Mouse (Mus musculus) natural killer cell, adult 2 months (primary cell): Measurements from ENCODE around the gene Rnf185.

Source experiments
- DNase-seq, 2 experiments: peaks; one replicate each; pipeline ENCODE4 v3.0.0; 2022; ENCODE audit warnings: low spot score in 2 of 2

Rnf185 gene

DNA sequence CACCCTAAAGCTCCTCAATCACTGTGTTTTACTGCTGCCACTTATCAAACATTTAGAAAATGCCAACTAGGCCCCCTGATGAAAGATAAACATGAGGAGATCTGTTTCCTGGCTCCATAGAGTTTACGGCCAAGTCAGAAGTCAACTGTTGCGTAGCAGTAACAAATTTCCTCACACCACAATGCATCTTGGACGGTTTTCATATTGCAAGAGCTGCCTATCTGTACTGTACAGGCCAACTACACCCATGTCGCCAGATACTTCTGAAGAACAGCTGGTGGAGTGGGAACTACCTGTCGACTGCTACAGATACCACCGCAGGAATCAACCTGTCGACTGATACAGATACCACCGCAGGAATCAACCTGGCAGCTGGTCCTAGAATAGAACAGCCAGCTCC is 7.3 kb downstream of the Rnf185 start:
- DNase-seq: no peak

DNA sequence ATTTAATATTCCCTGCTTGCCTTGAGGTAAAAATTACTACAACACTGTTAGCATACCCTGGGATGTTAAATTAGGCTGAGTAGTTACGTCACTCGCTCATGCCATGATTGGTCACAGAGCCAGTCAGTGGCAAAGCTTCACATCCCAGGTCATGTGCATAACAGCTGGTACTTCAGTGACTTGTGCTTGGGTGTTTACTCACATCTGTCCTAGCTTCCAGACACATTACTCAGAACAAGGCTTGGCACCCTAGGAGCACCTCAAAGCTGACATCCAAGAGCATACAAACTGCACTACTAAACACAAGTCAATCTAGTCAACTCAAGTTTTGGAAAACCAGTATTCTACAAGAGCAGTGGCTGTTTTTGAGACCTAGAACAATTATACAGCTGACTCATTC is 9.1 kb downstream of the Rnf185 start:
- no peak for DNase-seq

DNA sequence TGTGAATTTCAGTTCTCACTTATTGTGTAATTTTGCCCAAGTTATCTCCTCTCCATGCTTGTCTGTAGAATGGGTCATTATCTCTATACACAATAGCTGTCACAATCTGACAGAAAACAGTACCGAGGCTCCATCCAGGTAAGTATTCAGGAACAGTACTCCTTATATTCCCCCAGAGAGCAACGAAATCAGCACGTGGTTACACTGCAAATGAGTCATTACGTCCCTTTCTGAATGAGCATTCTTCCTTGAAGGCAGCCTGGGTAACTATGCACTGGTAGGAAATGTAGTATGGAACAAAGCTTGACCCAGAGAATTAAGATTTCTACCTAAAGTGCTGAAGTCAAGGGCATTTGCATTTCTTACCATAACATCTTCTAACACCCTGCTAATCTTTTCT is 9.5 kb downstream of the Rnf185 start:
- no peak for DNase-seq

DNA sequence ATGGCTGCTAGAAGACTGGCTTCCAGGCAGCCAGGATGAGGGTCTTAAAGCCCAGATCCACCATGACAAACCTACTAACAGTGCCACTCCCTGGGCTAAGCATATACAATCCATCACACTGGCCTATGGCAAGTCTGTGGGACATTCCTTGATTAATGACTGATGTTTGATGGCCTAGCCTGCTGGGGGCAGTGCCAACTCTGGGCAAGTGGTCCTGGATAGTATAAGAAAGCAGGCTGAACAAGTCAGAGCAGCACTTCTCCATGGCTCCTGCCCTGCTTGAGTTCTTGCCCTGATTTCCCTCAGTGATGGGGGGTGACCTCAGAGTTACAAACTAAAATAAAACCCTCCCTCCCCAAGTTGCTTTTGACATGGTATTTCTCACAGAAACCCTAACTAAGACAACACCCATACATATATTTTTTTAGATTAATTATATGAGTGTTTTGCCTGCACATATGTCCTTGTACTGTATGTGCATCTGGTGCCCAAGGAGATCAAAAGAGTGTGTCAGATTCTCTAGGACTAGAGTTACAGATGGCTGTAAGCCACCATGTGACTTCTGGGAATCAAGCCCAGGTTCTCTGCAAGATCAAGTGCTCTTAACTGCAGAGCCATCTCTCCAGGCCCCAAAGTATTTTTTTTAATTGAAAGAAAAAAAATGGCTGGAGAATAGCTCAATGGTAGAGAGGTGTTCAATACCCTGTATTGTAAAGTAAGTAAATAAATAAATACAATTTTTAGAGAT is 10.3 kb downstream of the Rnf185 start:
- DNase-seq: no peak

DNA sequence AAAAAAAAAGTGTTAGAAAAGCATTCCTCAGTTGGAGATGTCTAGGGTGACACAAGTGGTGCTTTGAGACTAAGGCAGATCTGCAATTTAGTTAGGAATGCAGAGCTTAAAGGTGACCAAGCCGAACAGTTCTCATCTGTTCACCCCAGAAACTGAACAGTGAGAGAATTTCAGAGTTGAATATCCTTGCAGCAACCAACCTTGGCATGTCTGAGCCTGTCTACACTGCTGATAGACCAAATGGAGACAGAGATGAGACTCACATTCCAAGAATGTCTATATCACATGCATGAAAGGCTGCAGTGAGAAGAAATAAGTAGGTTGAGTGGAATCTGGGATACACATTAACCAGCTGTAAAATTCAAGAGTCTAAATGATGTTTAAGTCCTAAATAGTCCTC is 14.5 kb downstream of the Rnf185 start:
- DNase-seq: no peak

DNA sequence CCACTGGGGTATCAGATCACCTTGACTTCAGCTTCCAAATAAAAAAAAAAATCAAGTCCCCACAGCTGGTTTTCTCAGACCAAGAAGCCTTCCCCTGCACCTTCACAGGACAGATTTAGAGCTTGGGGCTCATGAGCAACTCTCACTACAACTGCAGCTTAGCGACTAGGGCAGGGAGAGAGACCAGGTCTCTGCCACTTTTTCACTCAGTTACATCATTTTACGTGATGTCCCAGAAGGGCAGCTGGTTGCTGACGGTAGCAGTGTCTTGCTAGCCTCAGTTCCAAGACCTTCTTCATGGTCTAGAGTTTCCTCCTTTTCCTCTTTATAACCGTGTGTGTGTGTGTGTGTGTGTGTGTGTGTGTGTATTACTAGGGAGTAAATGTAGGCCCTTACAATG is 18.4 kb downstream of the Rnf185 start:
- DNase-seq: no peak

DNA sequence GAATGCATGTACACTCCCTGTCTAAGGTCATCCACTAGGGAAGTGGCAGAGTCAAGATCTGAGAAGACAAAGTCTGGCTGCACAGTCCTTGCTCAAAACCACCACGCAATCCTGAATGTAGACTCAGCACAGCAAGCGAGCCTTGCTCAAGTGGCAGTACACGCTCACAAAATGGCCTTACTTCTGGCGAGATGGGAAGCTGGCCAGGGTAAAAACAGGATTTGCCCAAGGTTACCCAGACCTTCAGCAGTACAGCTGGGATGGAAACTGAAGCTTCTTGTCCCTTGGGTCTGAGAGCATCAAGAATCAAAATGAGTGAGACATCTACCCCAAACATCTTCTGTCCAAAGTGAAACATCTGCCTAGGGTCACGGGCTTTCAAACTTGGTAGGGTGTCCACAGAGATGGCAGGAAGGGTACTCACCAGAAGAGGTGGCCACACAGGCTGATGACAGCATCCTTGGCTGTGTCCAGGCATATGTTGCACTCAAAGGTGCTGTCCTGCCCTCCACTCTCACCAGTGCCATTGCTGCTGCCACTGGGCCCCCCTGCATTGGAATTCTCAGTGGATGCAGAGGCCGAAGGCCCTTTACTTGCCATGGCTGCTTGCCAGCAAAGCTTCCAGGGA is 20.1 kb downstream of the Rnf185 start:
- DNase-seq: no peak

DNA sequence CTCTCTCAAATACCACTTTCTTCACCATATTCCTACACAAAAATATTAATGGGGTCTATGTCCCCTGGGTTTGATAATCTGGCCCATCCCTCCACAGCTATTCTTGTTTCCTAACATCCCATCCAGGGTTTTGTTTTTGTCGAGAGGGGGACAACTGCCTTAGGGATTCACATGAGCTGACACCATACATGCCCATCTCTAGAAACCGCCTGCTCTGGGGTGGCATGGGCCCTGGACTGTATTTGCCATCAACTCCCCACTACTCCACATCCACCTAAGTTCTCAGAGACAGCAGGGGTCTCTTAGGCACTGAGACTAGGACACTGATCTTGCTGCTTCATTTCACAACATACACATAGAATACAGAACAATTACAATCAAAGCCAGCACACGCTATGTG is 20.6 kb downstream of the Rnf185 start:
- DNase-seq: no peak

DNA sequence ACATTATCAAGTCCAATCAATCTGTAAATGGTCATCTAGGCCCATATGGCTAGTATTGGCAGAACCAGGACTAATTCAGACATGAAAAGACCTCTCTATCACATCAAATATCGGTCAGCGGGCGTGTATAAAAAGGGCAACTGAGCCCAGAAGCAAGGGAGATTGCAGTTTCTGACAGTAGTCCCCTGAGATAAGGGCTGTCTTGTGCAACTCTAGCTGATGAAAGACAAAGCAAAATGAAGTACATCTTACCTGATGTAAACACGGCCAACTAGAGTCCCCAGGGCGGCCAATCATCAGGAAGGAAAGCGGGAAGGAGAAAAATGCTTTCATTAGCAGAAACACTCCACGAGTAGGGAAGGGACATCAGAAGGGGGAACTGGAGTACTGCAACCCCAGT is 23.5 kb downstream of the Rnf185 start:
- DNase-seq: no peak

DNA sequence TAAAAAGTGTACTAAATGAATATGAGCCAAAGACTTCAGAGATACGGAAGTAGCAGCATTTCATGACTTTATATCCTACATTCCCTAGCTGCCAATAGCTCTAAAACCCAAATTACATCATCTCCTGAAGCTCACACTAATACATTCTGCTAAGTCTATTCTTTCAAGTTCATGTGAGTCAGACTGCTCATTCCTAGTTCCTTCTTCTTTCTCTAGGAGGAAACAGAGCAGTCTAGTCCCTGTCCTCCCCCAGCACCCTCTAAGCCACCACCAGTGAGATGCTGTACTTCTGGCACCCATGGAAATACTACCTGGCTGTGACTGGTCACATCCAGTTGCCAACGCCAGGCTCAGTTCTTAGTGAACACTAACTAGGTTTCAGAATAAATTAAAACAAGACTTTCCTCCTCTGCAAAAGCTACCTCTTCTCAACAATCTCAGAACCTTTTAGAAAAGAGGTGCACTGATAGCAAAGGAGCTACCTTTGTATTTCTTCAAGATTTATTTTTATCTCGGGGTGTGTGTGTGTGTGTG is 24.4 kb downstream of the Rnf185 start:
- DNase-seq: no peak

DNA sequence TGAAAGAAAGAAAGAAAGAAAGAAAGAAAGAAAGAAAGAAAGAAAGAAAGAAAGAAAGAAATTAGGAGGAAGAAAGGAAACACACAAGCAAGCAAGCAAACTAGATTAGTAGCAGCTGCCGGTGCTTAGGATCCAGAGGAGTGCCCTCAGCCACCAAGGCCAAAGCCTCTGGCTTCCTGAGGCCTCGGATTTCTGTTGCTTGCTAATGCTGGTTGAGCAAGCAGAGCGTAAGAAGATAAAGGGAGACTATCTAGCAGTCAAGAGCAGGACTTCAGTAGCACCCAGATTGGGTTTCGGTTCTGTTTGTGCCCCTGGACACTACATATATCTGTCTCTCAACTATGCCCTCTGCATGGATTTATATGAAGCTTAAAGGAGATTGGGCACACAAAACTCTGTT is 29.9 kb downstream of the Rnf185 start:
- no peak for DNase-seq

DNA sequence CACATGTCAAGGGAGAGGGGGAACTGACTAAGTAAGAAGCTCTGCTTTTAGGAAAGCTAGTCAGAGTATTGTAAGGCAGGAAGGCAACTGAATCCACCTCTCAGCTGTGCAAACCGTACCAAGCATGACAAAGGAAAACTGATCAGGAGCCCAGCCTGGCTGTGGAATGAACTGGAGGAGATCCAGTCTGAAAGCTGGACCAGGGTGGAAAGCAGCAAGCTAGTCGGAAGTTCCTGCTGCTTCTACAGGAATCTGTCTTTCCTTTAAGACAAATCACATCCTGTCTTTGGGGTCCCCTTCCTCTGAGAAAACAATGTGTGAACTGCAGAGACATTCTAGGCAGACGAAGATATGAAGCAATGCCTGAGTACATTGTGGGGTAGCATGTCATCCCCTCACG is 33.4 kb downstream of the Rnf185 start:
- no peak for DNase-seq

DNA sequence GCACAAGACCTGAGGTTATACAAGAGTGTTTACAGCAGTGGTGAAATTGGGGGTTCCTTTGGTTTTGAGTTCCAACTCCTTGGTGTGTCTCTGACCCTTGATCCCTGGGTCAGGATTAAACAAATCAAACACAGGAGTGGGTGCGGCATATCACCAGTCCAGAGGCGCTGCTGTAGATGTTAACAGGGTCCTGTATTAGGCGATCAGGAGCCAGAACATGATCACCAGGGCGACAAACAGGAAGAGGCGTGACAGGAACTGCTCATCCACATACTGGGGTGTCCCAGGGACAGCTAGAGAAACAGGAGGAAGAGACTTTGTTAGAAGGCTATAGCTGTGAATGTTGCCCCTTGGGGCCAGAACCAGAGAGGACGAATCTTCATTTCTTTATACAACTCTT is 34.4 kb downstream of the Rnf185 start:
- DNase-seq: no peak

DNA sequence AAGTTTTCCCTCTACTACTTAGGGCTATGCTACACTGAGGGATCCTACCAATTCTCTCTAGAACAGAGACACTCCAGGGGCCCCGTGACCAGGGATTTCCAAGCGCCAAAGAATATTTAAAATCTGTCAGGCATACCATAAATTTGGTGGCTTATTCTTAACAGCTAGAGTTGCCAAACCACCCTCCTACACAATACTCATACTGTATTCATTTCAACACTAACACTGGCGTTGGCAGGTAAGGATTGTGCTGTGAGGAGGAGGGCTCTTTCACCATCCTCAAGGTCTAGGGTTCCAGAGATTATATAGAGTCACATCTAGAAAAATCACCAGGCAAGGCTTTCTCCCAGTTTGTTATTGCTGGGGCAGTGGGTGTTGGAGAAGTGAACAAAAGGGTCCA is 35.8 kb downstream of the Rnf185 start:
- no peak for DNase-seq

DNA sequence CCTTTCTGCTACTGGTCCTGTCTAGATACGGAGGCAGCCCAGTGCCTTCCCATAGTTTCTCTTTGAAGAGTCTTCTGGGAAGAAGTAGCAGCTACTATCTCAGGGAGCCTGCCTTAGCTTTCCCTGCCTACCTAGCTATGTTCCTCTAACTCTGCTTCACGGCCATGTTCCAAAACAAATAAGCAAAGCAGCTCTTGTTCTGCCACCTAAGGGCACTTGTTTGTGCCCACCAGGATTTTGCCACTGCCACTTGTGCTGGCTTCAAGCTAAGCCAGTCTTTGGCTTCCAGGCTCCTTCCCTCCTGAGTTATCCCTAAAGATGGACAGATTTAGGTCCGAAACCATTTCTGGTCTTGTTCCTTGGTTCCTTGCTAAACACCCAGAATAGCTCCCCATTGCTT is 40.1 kb downstream of the Rnf185 start:
- no peak for DNase-seq

DNA sequence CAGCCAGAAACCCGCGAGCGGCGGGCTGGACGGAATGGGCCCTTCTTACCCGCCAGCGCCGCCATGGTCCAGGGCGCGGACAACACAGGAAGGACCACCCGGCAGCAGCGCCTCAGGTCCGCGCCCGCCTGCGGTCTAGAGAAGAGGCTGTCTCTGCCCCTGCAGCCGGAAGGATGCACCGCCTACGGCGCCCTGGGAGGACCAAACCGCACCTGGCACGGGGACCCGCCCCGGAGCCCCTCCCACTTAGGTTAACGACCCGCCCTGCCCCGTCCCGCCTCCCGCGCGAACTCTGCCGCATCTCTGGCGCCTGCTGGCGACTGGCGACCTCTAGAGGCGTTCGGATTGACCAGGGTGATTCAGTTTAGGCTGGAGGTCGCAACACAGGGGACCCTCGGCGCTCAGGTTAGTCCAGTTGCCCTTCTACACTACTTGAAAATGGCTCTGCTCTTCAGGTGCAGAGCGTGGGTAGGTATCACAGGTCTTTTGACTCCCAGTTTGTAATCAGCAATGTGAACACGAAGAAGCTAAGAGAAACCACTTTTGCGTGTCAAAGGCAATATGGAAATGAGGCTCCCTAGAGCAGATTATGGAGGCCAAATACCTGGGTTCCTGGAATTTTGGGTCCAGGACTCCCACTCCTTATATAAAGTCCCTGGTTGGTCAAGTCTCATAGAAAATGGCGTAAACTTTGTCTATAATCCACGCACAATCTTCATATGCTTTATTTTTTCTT is 43.0 kb downstream of the Rnf185 start, which contains the start of gene Limk2:
Gene Limk2 (minus strand): TSS at position 193 of the 736 bp plus-strand sequence.
- DNase-seq: peak; percentile 94 to 96

DNA sequence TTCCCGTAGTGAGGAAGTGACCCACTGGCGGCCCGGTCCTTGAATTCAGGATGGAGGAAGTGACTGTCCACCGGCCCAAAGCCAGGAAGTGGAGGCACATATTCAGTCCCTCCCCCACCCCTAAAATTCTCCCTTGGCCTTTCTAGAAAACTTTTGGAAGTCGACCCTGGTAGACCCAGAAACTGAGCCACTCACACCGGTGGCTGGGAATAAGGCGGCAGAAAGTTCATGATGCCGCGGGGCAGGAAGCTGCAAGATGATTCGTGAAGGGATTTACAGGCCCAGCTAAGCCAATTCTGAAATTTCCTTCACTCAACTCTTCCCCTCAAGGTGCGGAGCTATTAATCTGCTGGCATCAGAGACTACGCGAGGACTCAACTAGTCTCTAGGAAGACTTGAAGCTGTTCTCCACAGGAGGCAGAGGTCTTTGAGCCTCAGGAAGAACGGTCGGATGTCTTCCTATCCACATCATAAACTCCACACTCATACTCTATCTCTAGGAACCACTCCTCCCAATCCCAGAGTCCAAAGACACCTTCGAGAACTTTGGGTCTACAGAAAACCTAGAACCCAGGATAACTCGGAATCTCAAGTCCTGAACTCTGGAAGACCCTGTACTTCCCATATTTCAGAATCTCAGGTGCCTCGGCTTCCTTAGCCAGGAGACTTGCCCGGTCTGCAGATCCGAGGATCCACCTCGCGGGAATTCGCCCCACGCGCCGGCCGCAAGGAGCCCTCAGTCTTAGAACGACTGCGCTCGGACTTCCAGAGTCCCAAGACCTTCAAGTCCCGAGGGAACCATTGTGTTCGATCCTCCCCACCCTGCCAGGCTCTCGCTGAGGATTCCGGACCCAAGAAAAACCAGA is 43.8 kb downstream of the Rnf185 start:
- no peak for DNase-seq

DNA sequence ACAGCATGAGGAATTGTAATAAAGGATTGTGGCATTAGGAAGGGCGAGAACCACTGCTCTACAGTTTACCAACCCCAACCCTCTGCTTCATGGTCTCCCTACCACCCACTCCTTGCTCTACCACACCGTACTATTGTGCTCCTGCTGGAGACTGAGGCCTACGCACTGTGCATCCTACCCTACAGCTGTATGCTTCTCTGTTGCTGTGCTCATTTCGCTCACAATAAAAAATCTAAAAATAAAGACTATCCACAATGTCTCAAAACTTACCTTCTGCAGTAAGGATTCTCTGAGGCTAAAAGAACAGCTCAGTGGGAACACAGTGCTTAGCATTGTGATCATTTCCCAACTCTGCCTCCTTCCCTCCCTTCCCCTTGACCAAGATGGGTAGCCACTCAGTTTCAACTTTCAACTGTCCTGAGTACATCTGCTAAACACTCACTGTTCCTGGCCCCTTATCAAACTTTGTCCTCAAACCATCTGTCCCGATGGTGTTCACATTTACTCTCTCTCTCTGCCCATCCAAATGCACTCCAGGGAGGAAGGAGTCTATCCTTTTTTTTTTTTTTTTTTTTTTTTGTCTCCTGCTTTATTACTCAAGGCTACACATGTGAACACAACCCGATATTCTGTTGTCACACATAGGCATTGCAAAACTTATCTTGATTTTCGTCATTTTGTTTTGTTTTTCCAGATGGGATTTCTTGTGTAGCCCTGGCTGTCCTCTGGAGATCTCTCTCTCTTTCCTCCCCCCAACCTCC is 47.7 kb downstream of the Rnf185 start:
- DNase-seq: no peak

DNA sequence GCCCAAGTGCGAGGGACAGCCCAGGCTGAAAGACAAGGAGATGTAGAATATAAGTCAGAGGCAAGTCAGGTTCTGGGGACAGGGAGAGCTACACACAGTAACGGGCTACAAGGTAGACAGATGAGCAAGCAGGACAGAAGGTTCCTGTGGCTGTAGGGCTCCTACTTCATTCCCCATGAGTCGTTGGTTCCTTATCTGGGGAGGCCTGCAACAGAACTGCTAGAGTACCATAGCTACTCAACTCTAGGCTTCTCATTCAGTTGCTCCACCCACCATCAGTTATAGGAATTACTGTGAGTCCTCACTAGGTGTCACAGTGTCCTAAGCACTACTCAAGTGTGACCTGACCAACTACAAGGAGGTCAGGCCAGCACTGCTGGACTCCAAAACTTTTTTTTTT is 49.1 kb downstream of the Rnf185 start:
- no peak for DNase-seq

DNA sequence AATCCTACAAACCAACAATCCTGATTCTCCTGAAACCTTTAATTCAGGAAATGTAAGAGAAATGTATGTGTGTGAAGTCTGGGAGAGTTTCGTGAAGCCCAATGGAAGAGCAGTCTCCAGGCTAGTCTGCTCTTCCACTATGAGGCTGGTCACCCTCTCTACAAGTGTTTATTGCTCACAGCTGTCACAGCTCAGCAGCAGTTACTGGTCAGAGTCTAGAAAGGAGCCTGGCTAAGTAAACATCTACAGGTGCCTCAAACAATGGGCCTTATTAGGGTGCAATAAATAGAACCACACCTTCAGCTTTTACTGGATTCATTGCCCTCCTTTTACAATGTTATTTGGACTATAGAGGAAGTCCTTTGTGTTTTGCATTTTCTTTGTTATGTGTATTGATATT is 53.8 kb downstream of the Rnf185 start:
- DNase-seq: no peak

DNA sequence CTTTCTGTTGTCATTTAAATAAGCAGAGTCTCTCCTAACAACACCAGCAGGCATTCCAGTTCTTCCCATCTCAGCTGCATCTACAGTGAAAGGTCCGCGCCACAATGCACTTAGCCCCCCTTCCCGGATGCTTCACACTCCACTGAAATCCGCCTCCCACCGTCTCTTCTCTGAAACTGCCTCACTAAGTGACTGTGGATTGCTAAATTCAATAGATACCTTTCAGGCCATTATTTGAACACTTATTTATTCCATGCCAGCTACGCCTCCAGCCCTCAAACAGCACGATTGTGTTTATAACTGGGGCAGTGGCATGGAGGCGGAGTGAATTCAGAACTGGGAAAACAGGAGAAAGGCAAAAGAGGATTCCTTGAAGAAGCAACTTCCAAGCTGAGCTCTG is 55.6 kb downstream of the Rnf185 start:
- no peak for DNase-seq
